Mouse (Mus musculus): Measurements from ENCODE around the gene Gm45713. TPM values are rescaled to one million over a fixed set of nuclear protein-coding genes. Genes with fewer than 3 reads are reported as not detected.
A peak's percentile ranks its signal among the peaks of the same experiment; 100 is the strongest.
"Not testable (repeated sequence)": the region's sequence is repeated elsewhere in the genome, so short reads cannot be mapped to it uniquely, and the experiment has no call there.

The Gm45713 gene
- polyA plus RNA-seq (2016; fragmentation: Nextera tagmentation; extraction: Ambion mirVana) = 0.13 and 0.15 TPM in 2 replicates

- Histone ChIP-seq H3K27ac (peak within 1 kb of the TSS; percentile 82), H3K4me3 (peak within 1 kb of the TSS; percentile 66), H3K36me3 (no peaks in the 10 kb centered on the region), H3K27me3 (ENCODE audit: insufficient read depth, poor library complexity, severe bottlenecking) (peaks cover 40% of the 10 kb centered on the region), H3K9me3 (no peaks in the 10 kb centered on the region), H3K4me1 (replicated peaks) (peaks cover 29% of the 10 kb centered on the region)
- 4% methylated on average over 29 of the region's 29 CpGs for WGBS
- peak; percentile 84 for DNase-seq (ENCODE audit: low spot score)
These were observed at the start of gene Gm45713, which contains the start of gene Flt3l for GRCm38 (mm10) chr7:45135993-45136567. Gene Gm45713, minus strand, starts transcription at chr7:45136231. Gene Flt3l, minus strand, starts transcription at chr7:45136432.

- Histone ChIP-seq H3K4me3 (no peak overlapping the region), H3K9me3 (no peaks in the 10 kb centered on the region), H3K27ac (no peak overlapping the region), H3K36me3 (no peaks in the 10 kb centered on the region), H3K4me1 (replicated peaks) (peaks cover 32% of the 10 kb centered on the region), H3K27me3 (ENCODE audit: insufficient read depth, poor library complexity, severe bottlenecking) (peaks cover 99% of the 10 kb centered on the region)
- DNase-seq (ENCODE audit: low spot score) = no peak
- WGBS = 58% methylated on average over 7 of the region's 7 CpGs
These were observed 47.6 kb upstream of the Gm45713 start for GRCm38 (mm10) chr7:45183672-45184071.

- peaks cover 99% of the 10 kb centered on the region for H3K27me3 ChIP-seq (ENCODE audit: insufficient read depth, poor library complexity, severe bottlenecking)
- H3K4me3 ChIP-seq = peak overlapping the region; percentile 45
- H3K36me3 ChIP-seq = no peaks in the 10 kb centered on the region
- H3K4me1 ChIP-seq (replicated peaks) = peaks cover 32% of the 10 kb centered on the region
- no peak overlapping the region for H3K27ac ChIP-seq
- no peaks in the 10 kb centered on the region for H3K9me3 ChIP-seq
- WGBS = 16% methylated on average over 11 of the region's 11 CpGs
- DNase-seq (ENCODE audit: low spot score) = no peak
These were observed 46.6 kb upstream of the Gm45713 start for GRCm38 (mm10) chr7:45182606-45183005.

GRCm38 (mm10) chr7:45182199-45182601 lies 46.2 kb upstream of the Gm45713 start:
- Histone ChIP-seq H3K9me3 (no peaks in the 10 kb centered on the region), H3K36me3 (no peaks in the 10 kb centered on the region), H3K4me3 (peak overlapping the region; percentile 45), H3K27me3 (ENCODE audit: insufficient read depth, poor library complexity, severe bottlenecking) (peaks cover 100% of the 10 kb centered on the region), H3K27ac (no peak overlapping the region), H3K4me1 (replicated peaks) (peaks cover 34% of the 10 kb centered on the region)
- under 1% methylated on average over 34 of the region's 34 CpGs for WGBS
- peak; percentile 89 for DNase-seq (ENCODE audit: low spot score)

GRCm38 (mm10) chr7:45181540-45181939 lies 45.5 kb upstream of the Gm45713 start:
- H3K9me3 ChIP-seq = no peaks in the 10 kb centered on the region
- DNase-seq (ENCODE audit: low spot score) = no peak
- H3K27me3 ChIP-seq (ENCODE audit: insufficient read depth, poor library complexity, severe bottlenecking) = peaks cover 100% of the 10 kb centered on the region
- H3K27ac ChIP-seq = no peak overlapping the region
- H3K4me3 ChIP-seq = peak overlapping the region; percentile 45
- peaks cover 38% of the 10 kb centered on the region for H3K4me1 ChIP-seq (replicated peaks)
- no peaks in the 10 kb centered on the region for H3K36me3 ChIP-seq
- WGBS = 5% methylated on average over 35 of the region's 35 CpGs

- Histone ChIP-seq H3K36me3 (no peaks in the 10 kb centered on the region), H3K27me3 (ENCODE audit: insufficient read depth, poor library complexity, severe bottlenecking) (peaks cover 100% of the 10 kb centered on the region), H3K4me1 (replicated peaks) (peaks cover 43% of the 10 kb centered on the region), H3K27ac (no peak within 1 kb of the TSS), H3K9me3 (no peaks in the 10 kb centered on the region), H3K4me3 (peak within 1 kb of the TSS; percentile 45)
- DNase-seq (ENCODE audit: low spot score) = no peak
- WGBS = 24% methylated on average over 20 of the region's 20 CpGs
These were observed 45.0 kb upstream of the Gm45713 start, which contains the start of gene Pth2 for GRCm38 (mm10) chr7:45180896-45181477. Gene Pth2, plus strand, starts transcription at chr7:45180995.

GRCm38 (mm10) chr7:45179469-45179868 lies 43.4 kb upstream of the Gm45713 start, which contains the start of gene Gfy:
Gene Gfy, minus strand, starts transcription at chr7:45179569.
- H3K27me3 ChIP-seq (ENCODE audit: insufficient read depth, poor library complexity, severe bottlenecking) = peaks cover 100% of the 10 kb centered on the region
- H3K4me1 ChIP-seq (replicated peaks) = peaks cover 53% of the 10 kb centered on the region
- H3K9me3 ChIP-seq = no peaks in the 10 kb centered on the region
- H3K27ac ChIP-seq = no peak within 1 kb of the TSS
- WGBS = 33% methylated on average over 7 of the region's 7 CpGs
- DNase-seq (ENCODE audit: low spot score) = no peak
- H3K4me3 ChIP-seq = no peak within 1 kb of the TSS
- H3K36me3 ChIP-seq = no peaks in the 10 kb centered on the region

GRCm38 (mm10) chr7:45178550-45178949 lies 42.5 kb upstream of the Gm45713 start:
- H3K36me3 ChIP-seq = no peaks in the 10 kb centered on the region
- H3K27ac ChIP-seq = no peak overlapping the region
- H3K4me3 ChIP-seq = no peak overlapping the region
- 19% methylated on average over 7 of the region's 7 CpGs for WGBS
- peaks cover 99% of the 10 kb centered on the region for H3K27me3 ChIP-seq (ENCODE audit: insufficient read depth, poor library complexity, severe bottlenecking)
- no peaks in the 10 kb centered on the region for H3K9me3 ChIP-seq
- no peak for DNase-seq (ENCODE audit: low spot score)
- H3K4me1 ChIP-seq (replicated peaks) = peaks cover 51% of the 10 kb centered on the region

- Histone ChIP-seq H3K9me3 (peaks cover 13% of the 10 kb centered on the region; the same call in 1 of the 2 replicates), H3K36me3 (no peaks in the 10 kb centered on the region), H3K4me3 (peak overlapping the region; percentile 38), H3K27ac (no peak overlapping the region), H3K4me1 (replicated peaks) (peaks cover 34% of the 10 kb centered on the region), H3K27me3 (ENCODE audit: insufficient read depth, poor library complexity, severe bottlenecking) (peaks cover 99% of the 10 kb centered on the region)
- 4% methylated on average over 31 of the region's 31 CpGs for WGBS
- no peak for DNase-seq (ENCODE audit: low spot score)
These were observed 40.3 kb upstream of the Gm45713 start for GRCm38 (mm10) chr7:45176356-45176755.

GRCm38 (mm10) chr7:45175929-45176328 lies 39.9 kb upstream of the Gm45713 start:
- no peaks in the 10 kb centered on the region for H3K36me3 ChIP-seq
- DNase-seq (ENCODE audit: low spot score) = no peak
- peaks cover 99% of the 10 kb centered on the region for H3K27me3 ChIP-seq (ENCODE audit: insufficient read depth, poor library complexity, severe bottlenecking)
- H3K27ac ChIP-seq = no peak overlapping the region
- H3K4me3 ChIP-seq = peak overlapping the region; percentile 38
- 3% methylated on average over 23 of the region's 23 CpGs for WGBS
- H3K9me3 ChIP-seq = peaks cover 16% of the 10 kb centered on the region; the same call in 1 of the 2 replicates
- H3K4me1 ChIP-seq (replicated peaks) = peaks cover 30% of the 10 kb centered on the region

- Histone ChIP-seq H3K27ac (no peak overlapping the region), H3K4me3 (peak overlapping the region; percentile 38; the same call in 1 of the 2 replicates), H3K9me3 (peaks cover 22% of the 10 kb centered on the region), H3K27me3 (ENCODE audit: insufficient read depth, poor library complexity, severe bottlenecking) (peaks cover 99% of the 10 kb centered on the region), H3K4me1 (replicated peaks) (peaks cover 28% of the 10 kb centered on the region), H3K36me3 (no peaks in the 10 kb centered on the region)
- 4% methylated on average over 13 of the region's 13 CpGs for WGBS
- DNase-seq (ENCODE audit: low spot score) = no peak
These were observed 39.4 kb upstream of the Gm45713 start for GRCm38 (mm10) chr7:45175398-45175797.

- no peaks in the 10 kb centered on the region for H3K36me3 ChIP-seq
- peaks cover 28% of the 10 kb centered on the region for H3K4me1 ChIP-seq (replicated peaks)
- H3K9me3 ChIP-seq = peaks cover 28% of the 10 kb centered on the region
- 0 out of 2 replicates have a peak overlapping the region, but pooled peaks have one; percentile 46 for H3K27ac ChIP-seq
- no peak for DNase-seq (ENCODE audit: low spot score)
- peaks cover 99% of the 10 kb centered on the region for H3K27me3 ChIP-seq (ENCODE audit: insufficient read depth, poor library complexity, severe bottlenecking)
- H3K4me3 ChIP-seq = peak overlapping the region; percentile 35
- 3% methylated on average over 29 of the region's 29 CpGs for WGBS
These were observed 38.7 kb upstream of the Gm45713 start for GRCm38 (mm10) chr7:45174567-45175280.

- peaks cover 99% of the 10 kb centered on the region for H3K27me3 ChIP-seq (ENCODE audit: insufficient read depth, poor library complexity, severe bottlenecking)
These were observed 37.7 kb upstream of the Gm45713 start for GRCm38 (mm10) chr7:45173772-45174171.

More at GRCm38 (mm10) chr7:45173772-45174171, 37.7 kb upstream of the Gm45713 start:
- peaks cover 30% of the 10 kb centered on the region for H3K4me1 ChIP-seq (replicated peaks)
- WGBS = 52% methylated on average over 1 of the region's 1 CpGs
- not testable (repeated sequence) for H3K27ac ChIP-seq; H3K36me3 ChIP-seq; DNase-seq (ENCODE audit: low spot score); H3K4me3 ChIP-seq
- peaks cover 38% of the 10 kb centered on the region for H3K9me3 ChIP-seq

Data from hindbrain, embryonic 10.5 days (tissue).